Mouse (Mus musculus): Measurements from ENCODE around the gene Cdhr2. TPM values are rescaled to one million over a fixed set of nuclear protein-coding genes. Genes with fewer than 3 reads are reported as not detected.

Cdhr2 gene
- total RNA-seq (2017), result not detected in 2 replicates

DNA sequence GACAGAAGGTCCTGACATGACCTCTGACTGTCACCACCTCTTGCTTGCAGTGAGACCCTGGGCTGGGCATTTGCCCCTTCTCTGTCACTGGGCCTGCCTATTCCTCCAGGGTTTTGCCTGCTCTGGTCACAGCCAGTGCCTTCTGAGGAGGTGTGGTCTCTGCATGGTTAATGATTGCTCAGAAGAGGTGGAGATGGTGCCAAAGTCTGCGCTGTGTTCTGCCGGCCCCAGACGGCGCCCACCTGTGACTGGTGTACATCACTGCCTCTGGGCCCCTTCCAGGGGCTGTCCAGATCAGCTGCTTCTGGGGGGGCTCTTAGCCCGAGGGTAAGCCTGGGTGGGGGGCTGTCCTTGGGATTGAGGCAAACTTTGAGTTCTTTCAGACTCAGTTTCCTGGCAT is at the start of gene Cdhr2:
Cdhr2 (plus strand) TSS at position 219 of the 400 bp plus-strand sequence.
- ATAC-seq (ENCODE audit: extremely low read depth, insufficient number of reproducible peaks, low FRiP score, poor library complexity, severe bottlenecking), result no peak

DNA sequence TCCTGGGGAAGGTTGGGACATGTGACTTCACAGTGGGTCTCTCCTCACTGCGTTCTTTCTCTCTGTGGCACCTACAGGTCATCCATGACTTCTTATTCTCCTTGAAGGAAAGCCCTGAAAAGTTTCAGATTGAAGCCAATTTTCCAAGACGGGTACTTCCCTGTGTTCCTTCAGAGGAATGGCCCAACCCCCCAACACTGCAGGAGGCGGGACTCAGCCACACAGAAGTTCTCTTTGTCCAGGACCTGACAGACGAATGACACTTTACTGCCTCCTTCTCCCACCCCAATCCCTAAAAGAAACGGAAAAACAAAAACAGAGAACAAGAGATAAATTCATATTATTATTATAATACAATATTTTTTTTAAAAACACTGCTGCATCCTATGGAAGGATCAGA is 40.4 kb upstream of the Cdhr2 start:
- ATAC-seq (ENCODE audit: extremely low read depth, insufficient number of reproducible peaks, low FRiP score, poor library complexity, severe bottlenecking), result no peak

DNA sequence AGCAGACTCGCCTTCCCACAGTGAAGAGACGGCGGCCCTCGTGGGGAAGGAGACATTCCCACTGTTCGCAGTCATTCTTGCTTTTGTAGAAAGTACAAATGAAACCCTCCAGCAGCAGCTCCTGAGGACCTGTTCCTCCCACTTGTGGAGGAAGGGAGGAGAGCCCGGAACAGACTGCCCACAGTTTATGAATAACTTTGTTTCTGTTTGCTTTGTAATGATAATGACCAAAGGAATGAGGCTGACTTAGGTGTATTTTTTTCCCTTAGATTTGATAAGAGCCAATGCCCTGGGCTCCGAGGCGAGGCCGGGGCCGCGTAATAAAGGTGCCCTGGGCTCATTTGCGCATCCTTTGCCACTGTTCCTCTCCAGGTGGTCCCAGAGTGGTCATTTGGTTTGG is 39.9 kb upstream of the Cdhr2 start:
- ATAC-seq (ENCODE audit: extremely low read depth, insufficient number of reproducible peaks, low FRiP score, poor library complexity, severe bottlenecking), result no peak

DNA sequence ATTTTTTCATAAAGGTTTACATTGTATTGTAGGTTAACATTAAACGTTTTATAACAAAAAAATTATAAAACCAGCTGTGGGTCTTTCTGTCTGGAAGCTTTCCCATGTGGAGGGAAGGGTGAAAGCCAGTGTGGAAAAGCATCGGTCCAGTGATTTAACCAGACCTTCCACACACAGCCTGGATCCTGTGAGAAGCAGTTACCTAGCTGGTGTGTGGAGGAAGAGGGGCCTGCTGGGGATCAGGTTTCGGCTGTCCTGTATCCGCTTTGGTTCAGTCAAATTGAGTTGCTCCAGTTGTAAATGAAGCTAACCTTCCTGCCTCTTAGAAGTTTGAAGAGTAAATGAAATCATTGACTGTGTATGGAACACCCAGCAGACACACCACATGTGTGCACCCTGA is 37.3 kb upstream of the Cdhr2 start:
- ATAC-seq (ENCODE audit: extremely low read depth, insufficient number of reproducible peaks, low FRiP score, poor library complexity, severe bottlenecking), result no peak

DNA sequence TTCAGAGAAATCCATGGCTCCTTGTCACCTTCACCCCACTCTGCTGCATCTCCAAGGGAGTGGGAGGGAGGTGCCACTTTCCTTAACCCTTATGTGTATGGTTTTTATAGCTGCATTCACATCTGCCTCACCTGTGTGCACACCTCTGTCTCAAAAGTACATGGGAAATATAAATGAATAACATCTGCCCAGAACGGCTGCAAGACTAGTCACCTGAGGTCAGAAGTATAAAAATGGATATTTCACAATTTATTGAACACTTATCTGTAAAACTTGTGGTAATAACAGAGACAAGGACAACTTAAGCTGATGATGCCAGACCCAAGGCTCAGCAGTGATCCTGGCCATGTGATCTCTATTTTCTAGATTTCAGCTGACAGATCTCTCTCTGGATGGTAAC is 36.8 kb upstream of the Cdhr2 start:
- ATAC-seq (ENCODE audit: extremely low read depth, insufficient number of reproducible peaks, low FRiP score, poor library complexity, severe bottlenecking), result no peak

DNA sequence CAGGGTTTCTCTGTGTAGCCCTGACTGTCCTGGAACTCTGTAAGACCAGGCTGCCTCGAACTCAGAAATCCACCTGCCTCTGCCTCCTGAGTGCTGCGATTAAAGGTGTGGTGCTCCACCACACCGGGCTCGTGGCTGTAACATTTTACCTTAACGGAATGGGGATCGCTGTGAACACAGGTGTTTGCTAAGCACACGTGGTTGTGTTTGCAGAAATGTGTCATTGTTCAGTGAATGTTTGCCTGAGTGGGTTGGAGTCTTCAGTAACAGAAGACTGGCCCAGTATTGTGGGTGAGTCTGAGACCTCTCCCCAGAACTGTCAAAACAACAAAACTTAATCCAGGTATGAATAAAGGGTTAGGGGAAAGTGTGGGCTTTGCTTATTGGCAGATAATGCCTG is 36.2 kb upstream of the Cdhr2 start:
- no peak for ATAC-seq (ENCODE audit: extremely low read depth, insufficient number of reproducible peaks, low FRiP score, poor library complexity, severe bottlenecking)

DNA sequence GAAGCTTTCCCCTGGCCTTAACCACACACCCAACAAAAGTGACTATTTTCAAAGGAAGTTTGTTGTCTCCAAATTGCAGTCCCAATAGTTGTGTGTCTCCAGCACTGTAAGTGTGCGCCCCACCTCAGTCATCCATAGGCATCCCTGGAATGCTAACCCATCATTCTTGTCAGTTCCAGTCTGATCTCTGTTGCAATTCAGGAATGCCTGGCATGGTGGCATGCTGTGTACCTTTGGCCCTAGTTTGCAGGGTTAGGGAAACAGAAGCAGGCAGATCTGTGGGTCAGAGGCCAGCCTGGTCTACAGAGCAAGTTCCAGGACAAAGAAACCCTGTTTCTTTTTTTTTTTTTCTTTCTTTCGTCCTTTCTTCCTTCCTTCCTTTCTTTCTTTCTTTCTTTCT is 30.8 kb upstream of the Cdhr2 start:
- ATAC-seq (ENCODE audit: extremely low read depth, insufficient number of reproducible peaks, low FRiP score, poor library complexity, severe bottlenecking), result no peak

DNA sequence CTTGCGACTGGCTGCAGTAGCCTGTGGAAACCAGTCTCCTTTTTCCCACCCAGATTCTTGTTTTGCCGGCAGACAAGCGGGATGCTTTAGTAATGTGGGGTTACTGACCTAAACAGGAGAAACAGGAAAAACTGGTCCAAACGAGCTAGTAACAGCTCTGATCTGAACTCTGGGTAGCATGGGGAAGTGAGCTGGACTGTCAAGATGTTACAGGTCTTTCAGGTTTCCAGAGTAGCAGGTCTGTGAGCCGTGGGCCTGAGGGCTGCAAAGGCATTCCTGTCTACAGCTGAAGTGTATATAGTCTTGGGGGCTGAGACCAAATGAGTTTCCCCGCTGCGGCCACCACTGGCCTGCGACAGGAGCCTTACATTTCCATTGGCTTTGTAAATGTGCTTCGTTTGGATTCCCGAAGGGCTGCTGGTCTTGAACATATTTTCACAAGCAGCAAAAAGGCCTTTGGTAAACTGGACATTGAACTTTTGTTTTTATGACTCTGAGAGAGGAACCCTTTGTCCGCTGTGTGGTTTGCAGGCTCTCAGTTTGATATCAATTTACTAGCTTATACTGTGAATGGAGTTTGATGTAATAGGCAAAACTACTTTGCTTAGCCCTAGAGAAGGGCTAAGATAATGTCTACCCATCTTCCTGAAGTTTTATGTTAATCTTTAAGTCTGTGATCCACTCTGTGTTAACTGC is 25.2 kb upstream of the Cdhr2 start:
- no peak for ATAC-seq (ENCODE audit: extremely low read depth, insufficient number of reproducible peaks, low FRiP score, poor library complexity, severe bottlenecking)

DNA sequence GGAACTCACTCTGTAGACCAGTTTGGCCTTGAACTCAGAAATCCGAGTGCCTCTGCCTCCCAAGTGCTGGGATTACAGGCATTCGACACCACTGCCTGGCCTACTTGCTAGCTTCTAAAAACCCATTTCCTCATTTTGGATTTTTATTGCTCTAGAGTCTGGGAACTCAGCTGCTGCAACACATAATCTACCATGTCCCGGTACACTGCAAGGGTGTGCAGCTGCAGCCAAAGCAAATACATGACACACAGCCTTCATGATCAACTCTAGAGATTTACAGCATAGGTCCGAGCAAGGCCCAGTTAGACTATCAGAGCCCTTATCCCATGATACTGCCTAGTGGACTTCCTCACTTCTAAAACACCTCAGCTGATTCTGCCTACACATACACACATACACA is 23.0 kb upstream of the Cdhr2 start:
- no peak for ATAC-seq (ENCODE audit: extremely low read depth, insufficient number of reproducible peaks, low FRiP score, poor library complexity, severe bottlenecking)

DNA sequence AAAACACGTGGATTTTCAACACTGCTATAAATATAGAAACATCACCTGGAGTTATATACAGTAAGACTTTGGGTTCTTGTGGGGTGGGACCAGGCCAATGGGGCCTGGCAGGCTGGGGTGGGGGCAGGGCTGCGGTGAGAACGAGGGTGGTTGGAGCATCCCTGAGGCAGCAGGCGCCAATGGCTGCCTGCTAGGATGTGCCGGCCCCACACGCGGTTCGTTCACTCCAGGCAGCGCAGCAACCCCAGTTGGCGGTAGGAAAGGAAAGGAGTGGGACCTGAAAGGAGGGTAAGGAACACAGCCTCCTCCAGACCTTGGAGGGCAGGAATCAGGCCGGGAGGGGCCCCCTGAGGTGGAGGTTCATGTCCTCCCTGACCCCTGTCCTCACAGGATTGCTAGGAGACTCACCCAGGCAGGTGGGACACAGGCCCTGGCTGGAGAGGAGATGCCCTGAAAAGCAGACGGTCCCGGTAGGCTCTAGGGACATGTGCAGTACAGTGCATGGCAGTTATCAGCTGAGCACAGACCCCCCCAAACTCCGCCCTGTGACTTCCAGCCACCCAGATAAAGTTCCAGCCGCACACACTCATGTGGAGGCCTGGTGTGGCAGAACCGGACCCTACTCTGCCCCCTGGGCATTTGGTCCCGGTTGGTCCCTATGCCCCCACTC is 20.9 kb upstream of the Cdhr2 start:
- no peak for ATAC-seq (ENCODE audit: extremely low read depth, insufficient number of reproducible peaks, low FRiP score, poor library complexity, severe bottlenecking)

DNA sequence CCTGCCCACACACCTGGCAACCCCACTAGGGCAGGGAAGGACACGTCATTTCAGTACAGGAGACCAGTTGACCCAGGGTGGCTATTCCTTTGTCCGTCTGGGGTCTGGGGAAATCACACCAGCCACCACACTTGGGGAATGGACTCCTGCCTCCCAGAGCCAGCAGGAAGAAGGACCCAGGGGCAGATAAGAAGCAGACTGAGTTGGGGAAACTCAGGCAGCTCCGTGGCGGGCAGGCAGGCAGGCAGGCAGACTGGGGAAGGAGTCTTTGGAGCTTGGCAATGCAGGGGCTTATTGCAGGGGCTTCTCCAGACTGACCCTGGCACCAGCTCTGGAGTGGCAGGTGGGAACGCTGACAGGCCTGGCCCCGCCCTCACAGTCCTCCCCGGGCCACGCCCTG is 20.0 kb upstream of the Cdhr2 start:
- no peak for ATAC-seq (ENCODE audit: extremely low read depth, insufficient number of reproducible peaks, low FRiP score, poor library complexity, severe bottlenecking)

DNA sequence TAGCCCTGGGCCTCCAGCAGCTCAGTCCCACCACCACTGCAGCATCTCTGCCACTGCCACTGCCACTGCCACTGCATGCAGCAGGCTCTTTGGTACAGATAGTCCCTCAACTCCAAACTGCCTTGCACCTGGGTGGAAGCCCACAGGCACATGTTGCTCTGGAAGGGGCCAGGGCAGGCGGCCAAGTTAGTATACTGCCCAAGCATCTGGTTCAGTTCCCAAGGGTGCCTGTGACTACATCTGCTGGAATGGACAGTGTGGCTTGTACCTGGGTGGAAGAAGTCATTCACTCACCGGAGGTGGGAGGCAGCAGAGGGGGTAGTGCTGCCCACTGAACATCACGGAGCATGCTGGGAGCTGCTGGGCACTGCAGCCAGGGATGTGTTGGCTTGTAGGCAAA is 18.0 kb upstream of the Cdhr2 start:
- ATAC-seq (ENCODE audit: extremely low read depth, insufficient number of reproducible peaks, low FRiP score, poor library complexity, severe bottlenecking), result no peak

DNA sequence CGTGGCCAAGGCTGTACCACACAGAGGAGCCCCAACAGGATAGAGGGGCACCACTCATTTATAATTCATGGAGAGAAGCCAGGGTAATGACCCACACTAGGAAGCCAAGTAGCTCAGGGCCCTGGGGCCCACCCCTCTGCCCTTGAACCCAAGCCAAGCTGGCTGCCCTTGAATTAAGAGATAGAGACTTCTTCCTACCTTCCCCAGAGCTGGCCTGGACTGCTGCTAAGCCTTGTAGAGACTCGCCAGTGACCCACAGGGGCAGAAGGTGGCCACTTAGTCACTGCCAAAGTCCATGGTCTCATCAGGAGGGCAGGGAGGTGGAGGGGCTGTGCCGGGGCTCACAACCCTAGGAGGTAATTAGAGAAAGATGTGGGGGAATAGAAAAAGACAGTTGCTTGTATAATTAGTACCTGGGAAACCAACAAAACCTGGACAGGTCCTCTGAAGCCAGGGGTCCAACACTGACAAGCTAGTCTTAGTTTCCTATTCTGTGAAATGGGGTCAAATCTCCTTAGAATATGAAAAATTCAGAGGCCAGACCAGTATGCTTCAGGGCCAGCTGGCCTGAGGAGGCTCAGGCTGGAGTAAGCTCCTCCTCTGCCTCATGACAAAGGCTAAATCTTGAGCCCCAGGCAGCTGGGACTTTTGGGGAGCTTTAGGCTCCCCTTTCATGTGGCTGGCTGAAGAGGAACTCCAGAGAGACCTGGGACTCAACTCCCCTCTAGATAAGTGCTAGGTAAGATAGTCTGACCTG is 16.9 kb upstream of the Cdhr2 start:
- ATAC-seq (ENCODE audit: extremely low read depth, insufficient number of reproducible peaks, low FRiP score, poor library complexity, severe bottlenecking), result no peak

DNA sequence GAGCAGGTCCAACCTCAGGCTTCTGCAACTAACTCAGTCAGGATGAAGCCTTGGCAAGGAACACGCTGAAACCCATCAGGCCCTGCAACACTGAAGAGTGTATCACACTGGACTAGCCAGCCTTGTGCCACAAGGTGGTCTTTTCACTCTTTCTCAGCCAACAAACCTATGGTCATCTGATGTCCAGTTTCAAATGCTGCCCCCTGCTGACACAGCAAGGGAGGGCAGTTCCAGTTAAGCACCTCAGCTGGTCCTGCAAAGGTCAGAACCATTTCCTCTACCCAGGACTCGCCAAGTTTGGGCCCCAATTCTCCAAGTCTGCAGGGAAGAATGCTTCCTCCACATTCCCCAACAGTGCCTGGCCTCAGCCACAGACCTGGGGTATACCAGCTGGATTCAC is 16.1 kb upstream of the Cdhr2 start:
- ATAC-seq (ENCODE audit: extremely low read depth, insufficient number of reproducible peaks, low FRiP score, poor library complexity, severe bottlenecking), result no peak

DNA sequence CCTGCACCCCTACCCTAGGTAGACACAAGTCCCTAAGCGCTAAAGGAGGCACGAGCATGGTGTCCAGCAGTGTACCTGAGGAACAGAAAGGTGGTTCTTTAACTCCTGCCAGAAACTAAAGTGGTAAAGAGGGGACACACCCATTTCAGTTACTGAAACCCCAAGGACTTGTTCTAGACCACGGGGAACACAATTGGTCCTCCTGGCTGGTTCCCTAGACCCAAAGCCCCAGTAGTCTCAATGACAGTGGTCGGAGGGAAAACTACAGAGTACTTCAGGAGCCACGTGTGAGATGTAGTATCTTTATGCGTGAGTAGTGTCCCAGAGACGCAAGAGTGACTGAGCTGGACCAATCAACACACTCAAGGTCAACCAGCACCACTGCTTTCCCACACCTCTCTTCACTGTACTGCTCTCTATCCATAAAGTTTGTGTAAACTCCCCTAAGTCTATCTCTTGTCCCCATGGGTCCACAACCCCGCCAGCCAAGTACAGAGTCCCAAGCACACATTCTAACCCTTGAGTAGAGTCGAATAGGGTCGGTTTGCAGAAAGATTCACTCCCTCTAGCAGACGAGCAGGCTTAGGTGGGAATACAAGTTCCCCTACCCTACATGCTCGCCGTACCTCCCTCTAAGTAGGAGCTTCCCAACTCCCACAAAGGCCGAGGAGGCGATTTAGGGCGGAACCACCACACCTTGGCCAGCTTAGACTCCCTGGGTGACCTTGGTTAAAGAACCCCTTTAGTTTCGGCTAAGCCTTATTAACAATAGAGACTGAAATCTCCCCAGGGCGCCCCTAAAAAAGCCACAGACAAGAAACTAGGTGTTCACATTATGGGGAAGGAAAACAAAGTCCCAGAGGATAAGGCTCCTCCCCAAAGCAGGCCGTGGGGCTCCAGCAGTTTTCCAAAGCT is 14.9 kb upstream of the Cdhr2 start:
- ATAC-seq (ENCODE audit: extremely low read depth, insufficient number of reproducible peaks, low FRiP score, poor library complexity, severe bottlenecking), result no peak

DNA sequence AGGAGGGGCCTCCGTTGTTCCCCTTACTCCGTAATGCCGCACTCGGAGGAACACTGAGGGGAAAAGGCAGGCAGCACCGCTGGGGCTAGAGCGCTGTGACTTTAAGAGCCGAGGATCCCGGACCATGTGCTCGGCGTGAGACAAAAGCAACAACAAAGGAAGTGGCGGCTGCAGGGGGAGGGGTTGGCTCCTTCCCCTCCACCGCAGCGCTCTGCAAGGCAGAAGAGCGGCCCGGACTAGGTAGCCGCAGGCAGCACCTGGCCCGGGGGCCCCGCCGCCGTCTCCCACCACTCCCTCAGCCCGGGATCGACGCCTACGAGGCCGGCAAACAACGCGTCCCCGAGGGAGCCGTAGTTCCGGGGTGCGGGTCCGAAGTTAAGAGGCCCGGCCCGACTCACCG is 14.2 kb upstream of the Cdhr2 start:
- peak; percentile 57 for ATAC-seq (ENCODE audit: extremely low read depth, insufficient number of reproducible peaks, low FRiP score, poor library complexity, severe bottlenecking)

DNA sequence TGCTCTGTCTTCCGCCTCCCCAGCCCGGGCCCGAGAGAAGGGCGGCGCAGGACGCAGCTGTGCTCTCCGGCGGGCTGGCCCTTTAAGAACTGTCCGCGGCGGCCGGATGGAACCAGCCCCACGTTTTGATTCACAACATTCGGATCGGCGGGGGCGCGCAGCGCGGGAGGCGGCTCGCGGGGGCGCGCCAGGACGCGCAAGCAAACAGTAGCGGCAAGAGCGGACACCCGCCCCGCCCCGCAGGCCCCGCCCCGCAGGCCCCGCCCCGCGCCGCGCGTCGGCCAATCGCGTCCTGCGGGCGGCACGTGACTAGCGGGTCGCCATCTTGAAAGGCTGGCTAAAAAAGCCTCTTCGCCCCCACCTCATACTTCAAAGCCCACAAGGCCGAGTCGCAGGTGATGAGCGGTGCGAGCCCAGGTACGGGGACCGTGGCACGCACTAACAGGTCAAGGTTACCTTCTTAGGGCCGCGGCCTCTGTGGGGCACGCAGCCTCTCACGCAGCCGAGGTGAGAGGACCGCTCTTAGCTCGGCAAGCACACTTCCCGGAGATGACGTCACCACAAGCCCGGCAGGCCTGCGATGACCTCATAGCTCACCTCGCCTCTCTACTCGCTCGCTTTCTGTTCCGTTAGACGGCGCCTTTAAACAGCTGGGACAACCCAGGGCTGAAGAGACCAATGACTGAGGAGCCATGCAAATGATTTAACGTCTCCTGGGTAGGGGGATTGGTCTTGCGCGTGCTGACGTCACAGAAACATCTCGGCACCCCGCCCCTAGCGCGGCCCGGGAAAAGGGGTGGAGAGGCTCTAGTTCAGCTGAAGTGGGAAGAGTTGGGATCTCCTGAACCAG is 13.5 kb upstream of the Cdhr2 start:
- ATAC-seq (ENCODE audit: extremely low read depth, insufficient number of reproducible peaks, low FRiP score, poor library complexity, severe bottlenecking), result peak; percentile 70

DNA sequence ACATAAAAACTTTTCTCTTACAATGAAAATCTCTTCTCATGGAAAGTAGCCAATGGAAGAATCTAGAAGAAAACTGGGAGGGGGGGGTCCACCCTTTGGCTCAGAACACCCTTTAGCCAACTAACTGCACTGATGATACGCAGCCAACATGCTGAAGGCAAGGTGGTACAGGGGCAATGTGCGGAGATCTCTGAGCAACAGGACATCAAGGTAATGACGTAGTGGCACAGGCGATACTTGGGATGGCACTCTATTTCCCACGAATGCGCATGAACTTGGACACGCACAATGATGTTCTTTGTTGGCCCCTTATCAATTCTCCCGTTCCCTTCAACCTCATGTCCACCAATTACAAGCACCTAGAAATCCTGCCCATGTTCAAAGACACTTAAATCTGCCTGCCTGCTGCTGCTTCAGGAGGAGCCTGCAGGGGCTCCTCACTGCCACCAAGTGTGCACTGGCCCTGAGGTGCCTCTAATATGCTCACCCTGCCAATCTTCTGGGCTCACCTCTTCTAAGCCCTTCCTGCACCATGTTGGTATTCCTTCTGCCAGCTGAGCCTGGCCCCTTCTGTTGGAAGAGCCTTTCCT is 11.0 kb upstream of the Cdhr2 start:
- no peak for ATAC-seq (ENCODE audit: extremely low read depth, insufficient number of reproducible peaks, low FRiP score, poor library complexity, severe bottlenecking)
